Mouse (Mus musculus): ENCODE measurements around the gene Ascl5. TPM values are rescaled to one million over a fixed set of nuclear protein-coding genes. Genes with fewer than 3 reads are reported as not detected.

The Ascl5 gene
- total RNA-seq, 1 experiment = not detected

- in situ Hi-C loops (cut with MboI; ENCODE audit: low sequenced_read_pairs in 2 of 2, unreplicated experiment in 2 of 2) = no loop called here
- Histone ChIP-seq H3K4me3 (ENCODE audit: insufficient read depth in 1 of 2, low read depth in 1 of 2, low read length in 2 of 2, poor library complexity in 1 of 2, severe bottlenecking in 1 of 2) (no peak overlapping the region), H3K4me1 (ENCODE audit: control insufficient read depth in 2 of 2, insufficient read depth in 2 of 2, low read length in 2 of 2, poor library complexity in 1 of 2) (no peaks in the 10 kb centered on the region), H3K9me3 (ENCODE audit: control insufficient read depth, insufficient read depth, low read depth, low read length) (no peaks in the 10 kb centered on the region), H3K9ac (ENCODE audit: insufficient read depth, low read depth, low read length, poor library complexity, severe bottlenecking) (no peak overlapping the region), H3K36me3 (ENCODE audit: control insufficient read depth, insufficient read depth, low read length, poor library complexity, severe bottlenecking) (no peaks in the 10 kb centered on the region), H3K27ac (ENCODE audit: insufficient read depth, low read depth, low read length, poor library complexity, severe bottlenecking) (no peak overlapping the region)
- no peak for DNase-seq (ENCODE audit: low read depth, low spot score)
- TF ChIP-seq MAFK (IDR thresholded peaks at IDR 0.05; ENCODE audit: insufficient read depth, low read depth, low read length) (no peak), ZC3H11A (IDR thresholded peaks at IDR 0.05; ENCODE audit: borderline replicate concordance, low read depth, low read length) (no peak), CHD2 (IDR thresholded peaks at IDR 0.05; ENCODE audit: low read depth, low read length) (no peak), HCFC1 (IDR thresholded peaks at IDR 0.05; ENCODE audit: borderline replicate concordance, insufficient read depth, low read length) (no peak), ZNF384 (IDR thresholded peaks at IDR 0.05; ENCODE audit: low read depth, low read length) (no peak)
Observed at GRCm38 (mm10) chr1:136085988-136086685, 35.5 kb downstream of the Ascl5 start.

- in situ Hi-C loops (cut with MboI; ENCODE audit: low sequenced_read_pairs in 2 of 2, unreplicated experiment in 2 of 2) = no loop called here
- peaks cover 2 to 6% of the 10 kb centered on the region in 2 experiments; a peak in 2 of 4 replicates for H3K4me1 ChIP-seq (ENCODE audit: control insufficient read depth in 2 of 2, insufficient read depth in 2 of 2, low read length in 2 of 2, poor library complexity in 1 of 2)
- H3K27ac ChIP-seq (ENCODE audit: insufficient read depth, low read depth, low read length, poor library complexity, severe bottlenecking) = no peak overlapping the region; the same call in 1 of the 2 replicates
- H3K9me3 ChIP-seq (ENCODE audit: control insufficient read depth, insufficient read depth, low read depth, low read length) = no peaks in the 10 kb centered on the region
- no peaks in the 10 kb centered on the region for H3K36me3 ChIP-seq (ENCODE audit: control insufficient read depth, insufficient read depth, low read length, poor library complexity, severe bottlenecking)
- no peak for TF ChIP-seq ZC3H11A (IDR thresholded peaks at IDR 0.05; ENCODE audit: borderline replicate concordance, low read depth, low read length)
- no peak for TF ChIP-seq ZNF384 (IDR thresholded peaks at IDR 0.05; ENCODE audit: low read depth, low read length)
- no peak overlapping the region for H3K9ac ChIP-seq (ENCODE audit: insufficient read depth, low read depth, low read length, poor library complexity, severe bottlenecking)
- no peak for DNase-seq (ENCODE audit: low read depth, low spot score)
- no peak overlapping the region for H3K4me3 ChIP-seq (ENCODE audit: insufficient read depth in 1 of 2, low read depth in 1 of 2, low read length in 2 of 2, poor library complexity in 1 of 2, severe bottlenecking in 1 of 2)
Observed at GRCm38 (mm10) chr1:136089368-136090165, 39.0 kb downstream of the Ascl5 start.

- no peak for DNase-seq (ENCODE audit: low read depth, low spot score)
- Histone ChIP-seq H3K4me1 (ENCODE audit: control insufficient read depth in 2 of 2, insufficient read depth in 2 of 2, low read length in 2 of 2, poor library complexity in 1 of 2) (peaks cover 2 to 6% of the 10 kb centered on the region in 2 experiments; a peak in 2 of 4 replicates), H3K27ac (ENCODE audit: insufficient read depth, low read depth, low read length, poor library complexity, severe bottlenecking) (no peak overlapping the region), H3K9ac (ENCODE audit: insufficient read depth, low read depth, low read length, poor library complexity, severe bottlenecking) (no peak overlapping the region), H3K9me3 (ENCODE audit: control insufficient read depth, insufficient read depth, low read depth, low read length) (no peaks in the 10 kb centered on the region), H3K36me3 (ENCODE audit: control insufficient read depth, insufficient read depth, low read length, poor library complexity, severe bottlenecking) (no peaks in the 10 kb centered on the region), H3K4me3 (ENCODE audit: insufficient read depth in 1 of 2, low read depth in 1 of 2, low read length in 2 of 2, poor library complexity in 1 of 2, severe bottlenecking in 1 of 2) (no peak overlapping the region)
- TF ChIP-seq ZNF384 (IDR thresholded peaks at IDR 0.05; ENCODE audit: low read depth, low read length) (no peak), ZC3H11A (IDR thresholded peaks at IDR 0.05; ENCODE audit: borderline replicate concordance, low read depth, low read length) (no peak), HCFC1 (IDR thresholded peaks at IDR 0.05; ENCODE audit: borderline replicate concordance, insufficient read depth, low read length) (no peak), CHD2 (IDR thresholded peaks at IDR 0.05; ENCODE audit: low read depth, low read length) (no peak), MAFK (IDR thresholded peaks at IDR 0.05; ENCODE audit: insufficient read depth, low read depth, low read length) (no peak)
- in situ Hi-C loops (cut with MboI; ENCODE audit: low sequenced_read_pairs in 2 of 2, unreplicated experiment in 2 of 2) = no loop called here
Observed at GRCm38 (mm10) chr1:136093726-136094125, 43.1 kb downstream of the Ascl5 start.

GRCm38 (mm10) chr1:136094807-136095206 is 44.2 kb downstream of the Ascl5 start:
- H3K27ac ChIP-seq (ENCODE audit: insufficient read depth, low read depth, low read length, poor library complexity, severe bottlenecking) = no peak overlapping the region
- H3K9me3 ChIP-seq (ENCODE audit: control insufficient read depth, insufficient read depth, low read depth, low read length) = no peaks in the 10 kb centered on the region
- TF ChIP-seq HCFC1 (IDR thresholded peaks at IDR 0.05; ENCODE audit: borderline replicate concordance, insufficient read depth, low read length) (no peak), CHD2 (IDR thresholded peaks at IDR 0.05; ENCODE audit: low read depth, low read length) (no peak), ZC3H11A (IDR thresholded peaks at IDR 0.05; ENCODE audit: borderline replicate concordance, low read depth, low read length) (no peak), MAFK (IDR thresholded peaks at IDR 0.05; ENCODE audit: insufficient read depth, low read depth, low read length) (no peak), ZNF384 (IDR thresholded peaks at IDR 0.05; ENCODE audit: low read depth, low read length) (no peak)
- no peak overlapping the region for H3K4me3 ChIP-seq (ENCODE audit: insufficient read depth in 1 of 2, low read depth in 1 of 2, low read length in 2 of 2, poor library complexity in 1 of 2, severe bottlenecking in 1 of 2)
- no peak overlapping the region for H3K9ac ChIP-seq (ENCODE audit: insufficient read depth, low read depth, low read length, poor library complexity, severe bottlenecking)
- no peaks in the 10 kb centered on the region for H3K36me3 ChIP-seq (ENCODE audit: control insufficient read depth, insufficient read depth, low read length, poor library complexity, severe bottlenecking)
- no peak for DNase-seq (ENCODE audit: low read depth, low spot score)
- in situ Hi-C loops (cut with MboI; ENCODE audit: low sequenced_read_pairs in 2 of 2, unreplicated experiment in 2 of 2) = no loop called here
- H3K4me1 ChIP-seq (ENCODE audit: control insufficient read depth in 2 of 2, insufficient read depth in 2 of 2, low read length in 2 of 2, poor library complexity in 1 of 2) = peaks cover 2 to 6% of the 10 kb centered on the region in 2 experiments; a peak in 2 of 4 replicates

Other genes with a start within 250 kb of the Ascl5 start
- gene Lad1, start 232.2 kb upstream of the Ascl5 start, total RNA-seq (2012; rRNA removed) = 5.2 and 9.0 TPM in 2 replicates
- gene Tnnt2, start 214.4 kb upstream of the Ascl5 start, total RNA-seq (2012; rRNA removed) = 0.69 and 2.5 TPM in 2 replicates
- 0.05 and 0.09 TPM in 2 replicates for gene Pkp1, start 131.6 kb upstream of the Ascl5 start, total RNA-seq (2012; rRNA removed)
- 0.04 TPM in 1 of 2 replicates, not detected in the other for gene Igfn1, start 44.5 kb upstream of the Ascl5 start, total RNA-seq (2012; rRNA removed)
- 52.8 and 74.5 TPM in 2 replicates for gene Tmem9, start 42.7 kb upstream of the Ascl5 start, total RNA-seq (2012; rRNA removed)
- gene Cacna1s, start 1.9 kb downstream of the Ascl5 start, total RNA-seq (2012; rRNA removed) = 15.8 and 17.2 TPM in 2 replicates
- 3.0 and 4.4 TPM in 2 replicates for gene Kif21b, start 80.6 kb downstream of the Ascl5 start, total RNA-seq (2012; rRNA removed)
- 0.22 and 0.26 TPM in 2 replicates for gene Mroh3, start 162.0 kb downstream of the Ascl5 start, total RNA-seq (2012; rRNA removed)
- 8.5 and 9.6 TPM in 2 replicates for gene Inava, start 183.5 kb downstream of the Ascl5 start, total RNA-seq (2012; rRNA removed)
- not detected in 2 replicates for gene Gpr25, start 210.1 kb downstream of the Ascl5 start, total RNA-seq (2012; rRNA removed)